Mouse (Mus musculus): Measurements from ENCODE around the gene Vamp9.

GRCm38 (mm10) chr5:99884035-99884434 lies 22.0 kb upstream of the Vamp9 start:
- TF ChIP-seq MYOD1 (IDR thresholded peaks at IDR 0.05; ENCODE audit: control insufficient read depth, insufficient read length, low read depth): no peak
- TF ChIP-seq CTCF (IDR thresholded peaks at IDR 0.05; ENCODE audit: control insufficient read depth, insufficient read depth, insufficient read length): no peak
- TF ChIP-seq USF1 (IDR thresholded peaks at IDR 0.05; ENCODE audit: low read depth): no peak
- no peak for TF ChIP-seq MAX (IDR thresholded peaks at IDR 0.05)
